Mouse (Mus musculus): Measurements from ENCODE around the gene Ten1. TPM values are rescaled to one million over a fixed set of nuclear protein-coding genes. Genes with fewer than 3 reads are reported as not detected.
A peak's percentile ranks its signal among the peaks of the same experiment; 100 is the strongest.

Gene Ten1
- polyA plus RNA-seq, 1 experiment = not detected

DNA sequence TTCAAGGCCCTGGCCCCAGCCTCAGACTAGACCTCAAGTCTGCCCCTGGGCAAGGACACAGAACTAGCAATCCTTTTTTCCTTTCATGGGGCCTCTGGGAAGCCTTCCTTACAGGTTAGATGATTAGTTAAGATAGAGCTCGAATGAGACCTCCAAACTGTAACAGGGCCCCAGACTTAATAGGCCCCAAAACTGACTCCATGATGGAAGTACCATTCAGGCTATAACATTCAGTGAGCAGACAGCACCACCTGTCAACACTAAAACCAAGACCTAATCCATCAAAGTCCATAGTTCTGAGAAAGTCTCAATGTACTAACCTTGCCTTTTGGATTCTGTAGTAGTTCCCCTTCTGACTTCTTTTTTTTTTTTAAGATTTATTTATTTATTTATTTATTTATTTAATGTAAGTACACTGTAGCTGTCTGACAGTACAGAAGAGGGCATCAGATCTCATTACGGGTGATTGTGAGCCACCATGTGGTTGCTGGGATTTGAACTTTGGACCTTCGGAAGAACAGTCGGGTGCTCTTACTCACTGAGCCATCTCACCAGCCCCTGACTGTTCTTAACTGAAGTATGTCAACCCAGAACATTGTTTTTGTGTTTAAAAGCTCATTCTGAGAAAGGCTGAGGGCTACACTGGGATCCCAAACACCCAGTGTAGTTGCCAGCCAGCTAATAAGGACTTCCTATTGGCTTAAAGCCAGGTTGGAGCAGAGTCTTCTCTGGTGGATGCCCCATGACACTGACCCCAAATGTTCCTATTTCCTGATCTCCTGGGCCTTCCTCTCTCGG lies 28.5 kb upstream of the Ten1 start:
- 0 out of 2 replicates have a peak, but pooled peaks cover 3% of the 10 kb centered on the region for H3K4me1 ChIP-seq (ENCODE audit: control insufficient read depth, insufficient read depth, low read length)
- no peak overlapping the region for H3K4me3 ChIP-seq (ENCODE audit: insufficient read depth, low read depth, low read length)
- WGBS = 85% methylated on average over 5 of the region's 5 CpGs
- H3K27ac ChIP-seq (ENCODE audit: insufficient read depth, low read depth, low read length) = no peak overlapping the region
- TF ChIP-seq CTCF (IDR thresholded peaks at IDR 0.05; ENCODE audit: insufficient read depth, low read depth, low read length) = no peak
- TF ChIP-seq POLR2A (IDR thresholded peaks at IDR 0.05; ENCODE audit: insufficient read depth, low read depth, low read length) = no peak

DNA sequence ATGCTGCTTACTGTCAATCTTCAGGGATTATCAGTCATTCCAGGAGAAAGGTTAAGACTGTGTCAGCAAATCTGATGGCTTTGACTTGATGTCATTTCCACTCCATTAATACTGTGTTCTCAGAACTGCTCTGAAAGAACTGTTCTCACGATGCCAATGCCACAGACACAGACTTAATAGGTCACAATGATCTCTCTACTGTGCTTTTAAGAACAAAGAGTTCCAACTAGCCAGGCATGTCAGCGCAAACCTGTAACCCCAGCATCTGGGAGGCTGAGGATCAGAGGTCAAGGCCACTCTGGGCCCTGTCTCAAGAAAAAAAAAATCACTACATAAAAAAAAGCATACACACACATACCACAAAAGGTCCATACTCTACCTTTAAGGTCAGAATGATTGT lies 26.7 kb upstream of the Ten1 start:
- H3K27ac ChIP-seq (ENCODE audit: insufficient read depth, low read depth, low read length) = no peak overlapping the region
- H3K4me3 ChIP-seq (ENCODE audit: insufficient read depth, low read depth, low read length) = no peak overlapping the region
- H3K4me1 ChIP-seq (ENCODE audit: control insufficient read depth, insufficient read depth, low read length) = no peaks in the 10 kb centered on the region
- 76% methylated on average over 2 of the region's 2 CpGs for WGBS
- TF ChIP-seq CTCF (IDR thresholded peaks at IDR 0.05; ENCODE audit: insufficient read depth, low read depth, low read length) (no peak), POLR2A (IDR thresholded peaks at IDR 0.05; ENCODE audit: insufficient read depth, low read depth, low read length) (no peak)

- TF ChIP-seq CTCF (IDR thresholded peaks at IDR 0.05; ENCODE audit: insufficient read depth, low read depth, low read length) = no peak
- no peak for TF ChIP-seq POLR2A (IDR thresholded peaks at IDR 0.05; ENCODE audit: insufficient read depth, low read depth, low read length)
- 94% methylated on average over 22 of the region's 22 CpGs for WGBS
- Histone ChIP-seq H3K4me3 (ENCODE audit: insufficient read depth, low read depth, low read length) (no peak overlapping the region), H3K27ac (ENCODE audit: insufficient read depth, low read depth, low read length) (no peak overlapping the region), H3K4me1 (ENCODE audit: control insufficient read depth, insufficient read depth, low read length) (no peaks in the 10 kb centered on the region)
Measured at GRCm38 (mm10) chr11:116174775-116175448, 23.7 kb upstream of the Ten1 start.

GRCm38 (mm10) chr11:116176010-116176409 lies 22.6 kb upstream of the Ten1 start:
- H3K4me3 ChIP-seq (ENCODE audit: insufficient read depth, low read depth, low read length) = no peak overlapping the region
- no peak overlapping the region for H3K27ac ChIP-seq (ENCODE audit: insufficient read depth, low read depth, low read length)
- WGBS = 51% methylated on average over 7 of the region's 7 CpGs
- no peak for TF ChIP-seq POLR2A (IDR thresholded peaks at IDR 0.05; ENCODE audit: insufficient read depth, low read depth, low read length)
- no peaks in the 10 kb centered on the region for H3K4me1 ChIP-seq (ENCODE audit: control insufficient read depth, insufficient read depth, low read length)

- H3K27ac ChIP-seq (ENCODE audit: insufficient read depth, low read depth, low read length) = no peak overlapping the region
- WGBS = 72% methylated on average over 20 of the region's 20 CpGs
- no peak for TF ChIP-seq CTCF (IDR thresholded peaks at IDR 0.05; ENCODE audit: insufficient read depth, low read depth, low read length)
- no peak for TF ChIP-seq POLR2A (IDR thresholded peaks at IDR 0.05; ENCODE audit: insufficient read depth, low read depth, low read length)
- H3K4me1 ChIP-seq (ENCODE audit: control insufficient read depth, insufficient read depth, low read length) = no peaks in the 10 kb centered on the region
- no peak overlapping the region for H3K4me3 ChIP-seq (ENCODE audit: insufficient read depth, low read depth, low read length)
Measured at GRCm38 (mm10) chr11:116178411-116179121, 20.1 kb upstream of the Ten1 start.

DNA sequence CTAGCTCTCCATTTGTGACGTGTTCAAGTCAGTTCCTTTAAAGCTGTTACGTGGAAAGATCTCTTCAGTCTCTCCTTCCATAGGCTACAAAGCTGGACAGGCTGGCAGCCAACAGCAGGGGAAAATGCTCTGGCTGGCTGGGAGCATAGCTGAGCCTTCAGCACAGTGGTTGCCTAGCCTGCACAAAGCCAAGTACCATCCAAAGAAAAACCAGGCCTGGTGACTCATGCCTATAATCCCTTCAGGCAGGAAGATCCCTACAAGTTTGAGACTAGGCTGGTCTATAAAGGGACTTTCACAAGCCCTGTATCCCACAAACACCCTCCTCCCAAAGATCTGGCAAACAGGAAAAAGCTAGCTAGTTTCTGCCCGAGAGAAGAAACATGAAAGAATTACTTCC lies 12.8 kb upstream of the Ten1 start:
- 56% methylated on average over 3 of the region's 3 CpGs for WGBS
- H3K27ac ChIP-seq (ENCODE audit: insufficient read depth, low read depth, low read length) = no peak overlapping the region
- peaks cover 12% of the 10 kb centered on the region; the same call in 1 of the 2 replicates for H3K4me1 ChIP-seq (ENCODE audit: control insufficient read depth, insufficient read depth, low read length)
- TF ChIP-seq POLR2A (IDR thresholded peaks at IDR 0.05; ENCODE audit: insufficient read depth, low read depth, low read length) (no peak), CTCF (IDR thresholded peaks at IDR 0.05; ENCODE audit: insufficient read depth, low read depth, low read length) (no peak)
- no peak overlapping the region for H3K4me3 ChIP-seq (ENCODE audit: insufficient read depth, low read depth, low read length)

DNA sequence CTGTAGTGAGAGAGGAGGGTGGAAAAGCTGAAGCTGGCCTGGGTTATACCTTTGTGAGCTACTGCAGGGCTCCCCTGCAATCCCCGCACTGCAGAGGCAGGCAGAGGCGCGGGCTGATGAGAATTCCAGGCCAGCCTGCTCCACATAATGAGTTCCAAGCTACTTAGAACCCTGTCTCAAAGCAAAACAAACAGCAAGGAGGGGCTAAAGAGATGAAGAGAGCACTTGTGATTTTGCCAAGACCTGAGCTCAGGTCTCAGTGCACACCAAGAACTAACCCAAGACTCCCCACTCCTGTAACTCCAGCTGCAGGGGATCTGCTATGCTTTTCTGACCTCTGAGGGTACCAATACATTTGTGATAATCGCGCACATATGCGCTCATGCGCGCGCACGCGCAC lies 12.3 kb upstream of the Ten1 start:
- no peak for TF ChIP-seq CTCF (IDR thresholded peaks at IDR 0.05; ENCODE audit: insufficient read depth, low read depth, low read length)
- Histone ChIP-seq H3K4me1 (ENCODE audit: control insufficient read depth, insufficient read depth, low read length) (peaks cover 12% of the 10 kb centered on the region; the same call in 1 of the 2 replicates), H3K4me3 (ENCODE audit: insufficient read depth, low read depth, low read length) (no peak overlapping the region), H3K27ac (ENCODE audit: insufficient read depth, low read depth, low read length) (peak overlapping the region; percentile 49; the same call in 1 of the 2 replicates)
- WGBS = 79% methylated on average over 11 of the region's 11 CpGs

- Histone ChIP-seq H3K4me3 (ENCODE audit: insufficient read depth, low read depth, low read length) (no peak overlapping the region), H3K4me1 (ENCODE audit: control insufficient read depth, insufficient read depth, low read length) (peaks cover 12% of the 10 kb centered on the region; the same call in 1 of the 2 replicates), H3K27ac (ENCODE audit: insufficient read depth, low read depth, low read length) (no peak overlapping the region)
- no peak for TF ChIP-seq CTCF (IDR thresholded peaks at IDR 0.05; ENCODE audit: insufficient read depth, low read depth, low read length)
- TF ChIP-seq POLR2A (IDR thresholded peaks at IDR 0.05; ENCODE audit: insufficient read depth, low read depth, low read length) = no peak
- WGBS = 39% methylated on average over 11 of the region's 11 CpGs
Measured at GRCm38 (mm10) chr11:116187226-116187930, 11.3 kb upstream of the Ten1 start.

Data from olfactory bulb, adult 2 months (tissue).